Mouse (Mus musculus): ENCODE data around the gene Lrrc31.
A peak's percentile ranks its signal among the peaks of the same experiment; 100 is the strongest.

Gene Lrrc31

DNA sequence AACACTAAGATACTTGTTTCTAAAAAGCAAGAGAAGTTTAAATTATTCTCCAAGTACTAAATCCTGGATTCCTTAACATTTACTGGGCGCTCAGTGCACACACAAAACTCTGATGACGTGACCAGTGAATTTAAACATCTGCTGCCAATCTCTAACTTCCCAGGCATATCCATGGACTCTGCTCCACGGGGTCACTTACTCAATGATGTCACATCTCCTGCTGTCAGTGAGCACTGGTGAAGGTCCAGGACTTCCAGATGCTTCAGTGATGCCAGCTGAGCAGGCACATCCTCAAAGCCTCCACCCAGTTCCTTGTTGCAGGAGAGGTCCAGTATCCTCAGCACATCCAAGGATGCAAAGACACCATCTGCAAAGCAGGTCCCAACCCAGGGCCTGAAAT, 12.4 kb downstream of the Lrrc31 start:
- no peak for DNase-seq

DNA sequence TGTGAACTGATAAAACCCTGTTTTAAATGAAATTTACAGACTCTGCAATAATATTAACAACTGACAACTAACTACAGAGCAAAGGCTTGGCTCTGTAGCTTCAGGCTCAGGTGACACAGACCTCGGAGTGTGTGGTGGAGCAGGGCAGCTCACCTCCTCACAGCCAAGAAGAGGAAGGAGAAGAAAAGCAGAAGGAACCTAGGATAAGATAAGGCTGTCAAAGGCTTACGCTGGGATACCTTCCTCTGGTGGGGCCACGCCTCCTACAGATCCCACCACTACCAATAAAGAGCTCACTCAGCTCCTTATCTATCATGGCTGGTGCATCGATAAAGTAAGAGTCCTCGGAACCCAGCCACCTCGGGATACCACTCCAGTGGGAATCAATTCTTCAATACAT, 16.5 kb downstream of the Lrrc31 start:
- DNase-seq = no peak

DNA sequence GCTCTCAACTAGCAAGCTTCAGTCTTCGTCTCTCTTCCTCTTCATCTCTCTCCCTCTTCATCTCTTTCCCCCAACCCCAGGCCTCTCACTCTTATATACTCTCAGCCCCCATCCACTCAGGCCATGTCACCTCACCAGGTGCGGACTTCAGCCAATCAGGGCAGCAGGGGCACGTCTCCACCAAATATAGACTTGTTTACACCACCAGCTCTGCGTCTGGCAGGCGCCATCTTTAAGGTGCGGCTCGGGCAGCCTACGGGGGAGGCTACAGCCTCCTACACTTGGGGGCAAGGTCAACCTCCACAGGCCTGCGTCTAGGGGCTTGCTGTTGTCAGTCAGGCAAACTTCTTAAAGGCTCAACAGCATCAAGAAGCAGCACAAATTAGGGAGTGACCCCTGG, 41.2 kb downstream of the Lrrc31 start:
- DNase-seq = no peak

DNA sequence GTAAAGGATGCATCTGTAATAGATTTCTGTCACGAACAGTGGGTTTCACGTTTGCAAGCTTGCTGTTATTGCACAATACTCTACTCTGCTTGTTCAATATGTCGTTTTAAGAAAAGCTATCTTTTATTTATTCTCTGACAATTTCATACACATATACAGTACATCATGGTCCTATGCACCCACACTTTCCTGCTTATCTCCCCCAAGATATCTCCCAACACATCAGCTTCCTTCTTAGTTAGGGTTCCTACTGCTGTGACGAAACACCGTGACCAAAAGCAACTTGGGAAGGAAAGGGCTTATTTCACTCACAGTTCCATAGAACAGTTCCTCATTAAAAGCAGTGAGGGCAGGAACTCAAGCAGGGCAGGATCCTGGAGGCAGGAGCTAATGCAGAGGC, 43.7 kb downstream of the Lrrc31 start:
- no peak for DNase-seq

DNA sequence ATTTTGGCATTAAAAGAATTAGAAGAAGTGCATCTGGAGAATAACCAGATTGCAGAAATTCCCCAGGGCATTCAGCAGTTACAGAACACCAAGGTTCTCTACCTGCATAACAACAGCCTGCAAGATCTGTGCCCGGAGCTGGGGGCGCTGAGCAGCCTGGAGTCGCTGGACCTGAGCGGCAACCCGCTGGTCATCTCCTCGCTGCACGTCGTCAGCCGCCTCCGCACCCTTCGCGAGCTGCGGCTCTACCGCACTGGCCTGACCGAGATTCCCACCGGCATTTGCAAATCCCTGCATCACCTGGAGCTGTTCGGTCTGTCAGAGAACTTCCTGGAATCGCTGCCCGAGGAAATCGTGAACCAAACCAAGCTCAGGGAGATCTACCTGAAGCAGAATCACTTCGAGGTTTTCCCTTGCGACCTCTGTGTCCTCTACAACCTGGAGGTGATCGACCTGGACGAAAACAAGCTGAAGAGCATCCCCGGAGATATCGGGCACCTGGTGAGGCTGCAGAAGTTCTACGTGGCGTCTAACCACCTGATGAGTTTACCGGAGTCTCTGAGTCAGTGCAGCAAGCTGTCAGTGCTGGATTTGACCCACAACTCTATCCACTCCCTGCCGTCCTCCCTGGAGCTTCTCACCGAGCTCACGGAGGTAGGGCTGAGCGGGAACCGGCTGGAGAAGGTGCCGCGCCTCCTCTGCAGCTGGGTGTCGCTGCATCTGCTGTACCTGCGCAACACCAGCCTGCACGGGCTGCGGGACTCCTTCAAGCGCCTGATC, 49.4 kb downstream of the Lrrc31 start:
- peak; percentile 26 to 39 for DNase-seq

DNA sequence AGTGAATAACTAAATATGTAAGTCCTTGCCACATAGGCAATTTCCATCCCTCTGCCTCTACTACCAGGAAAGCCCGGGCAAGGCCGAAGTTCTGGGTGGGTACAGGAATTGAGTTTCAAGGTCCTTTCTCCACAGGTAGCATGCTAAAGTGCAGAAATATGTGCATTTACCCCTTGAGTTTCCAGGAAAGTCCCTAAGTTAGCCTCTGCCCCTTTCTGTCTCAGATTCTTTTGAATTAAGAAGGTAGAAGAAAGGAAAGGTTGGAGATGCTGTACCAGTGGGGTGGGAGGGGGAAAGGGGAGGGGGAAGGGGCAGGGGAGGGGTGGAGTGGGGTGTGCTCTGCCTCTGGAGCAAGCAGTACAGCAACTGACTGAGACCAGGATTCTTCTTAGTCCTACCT, 51.2 kb downstream of the Lrrc31 start:
- no peak for DNase-seq

DNA sequence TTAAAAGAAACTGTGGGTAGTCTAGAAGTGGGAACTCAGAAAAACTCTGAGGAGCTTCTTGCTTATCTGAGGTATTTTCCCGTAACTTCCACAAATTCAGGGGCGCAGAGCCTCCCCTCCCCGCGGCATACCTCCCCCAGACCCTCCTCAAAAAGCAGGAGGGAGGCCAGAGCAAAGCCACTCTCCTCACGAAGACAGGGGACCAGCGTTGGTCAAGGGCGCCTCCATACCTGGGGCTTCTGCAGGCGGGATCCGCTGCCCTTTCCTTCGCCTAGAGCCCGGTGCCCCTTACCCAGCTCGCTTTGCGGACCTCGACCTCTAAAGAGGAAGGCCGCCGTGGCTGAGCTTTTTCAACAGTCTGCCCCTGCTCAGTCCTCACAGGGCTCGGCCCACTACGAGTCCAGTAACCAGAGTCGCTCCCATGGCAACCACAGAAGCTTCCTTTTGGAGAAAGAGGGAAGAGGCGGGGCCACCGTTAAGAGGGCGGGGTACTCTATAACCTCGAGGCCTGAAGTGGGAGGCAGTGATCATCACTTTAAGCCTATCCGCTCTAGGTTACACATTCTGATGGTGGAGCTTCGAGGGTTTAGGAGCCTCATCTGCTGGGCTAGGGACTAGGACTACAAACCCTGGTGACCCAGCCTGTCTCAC, 52.1 kb downstream of the Lrrc31 start, which contains the start of gene Lrrc34:
Gene Lrrc34, minus strand, starts transcription at position 430 of the 651 bp plus-strand sequence.
- DNase-seq = peak in 1 of 2 experiments; percentile 15

DNA sequence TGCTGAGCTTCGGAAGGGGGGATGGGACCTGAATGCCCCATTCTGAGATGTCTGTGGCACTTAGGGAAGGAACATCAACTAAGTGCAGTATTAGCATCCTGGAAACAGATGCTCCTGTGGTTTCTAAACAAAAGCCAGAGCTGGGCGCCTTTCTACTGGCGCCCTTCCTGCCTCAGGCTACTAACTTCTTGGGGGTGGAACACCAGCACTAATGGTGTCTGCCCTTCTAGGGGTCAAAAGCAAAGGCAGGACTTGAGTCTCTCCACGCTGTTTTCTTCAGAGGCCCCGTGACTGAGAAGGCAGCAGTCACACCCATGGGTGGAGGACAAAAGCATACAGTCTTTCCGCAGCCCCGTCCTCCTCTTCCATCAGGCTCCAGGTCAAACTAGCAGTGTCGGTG, 52.9 kb downstream of the Lrrc31 start:
- DNase-seq = no peak

DNA sequence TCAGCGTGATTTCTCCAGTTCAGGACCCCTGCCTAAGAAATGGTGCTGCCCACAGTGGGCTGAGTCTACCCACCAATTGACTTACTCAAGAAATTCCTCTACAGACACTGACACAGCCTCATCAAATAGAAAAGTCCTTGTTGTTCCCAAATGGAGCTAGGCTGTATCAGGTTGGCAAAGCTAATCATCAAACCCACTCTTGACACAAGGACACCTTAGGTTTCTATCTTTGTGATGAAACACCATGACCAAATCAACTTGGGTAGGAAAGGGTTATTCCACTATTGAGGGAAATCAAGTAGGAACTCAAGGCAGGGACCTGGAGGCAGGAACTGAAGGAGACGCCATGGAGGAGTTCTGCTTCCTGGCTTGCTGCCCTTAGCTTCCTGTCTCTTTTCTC, 55.4 kb downstream of the Lrrc31 start, which contains the start of gene Lrriq4:
Gene Lrriq4, plus strand, starts transcription at position 301 of the 400 bp plus-strand sequence.
- DNase-seq = peak in 1 of 2 experiments; percentile 15

DNA sequence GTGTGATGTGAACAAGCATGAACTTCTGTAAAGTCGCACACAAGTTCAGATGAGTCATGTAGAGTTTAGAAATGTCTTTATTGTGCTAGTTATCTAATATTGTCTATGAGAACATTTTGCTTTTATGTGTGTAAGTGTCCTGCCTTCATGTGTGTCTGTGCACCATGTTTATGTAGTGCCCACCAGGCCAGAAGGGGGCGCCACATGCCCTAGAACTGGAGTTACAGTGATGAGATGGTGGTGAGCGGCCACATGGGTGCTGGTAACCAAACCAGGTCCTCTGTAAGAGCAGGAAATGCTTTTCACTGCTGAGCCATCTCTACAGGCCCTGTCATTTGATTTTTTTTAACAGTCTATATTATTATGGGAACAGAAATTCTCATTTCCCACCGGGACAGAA, 64.0 kb downstream of the Lrrc31 start:
- DNase-seq = peak in 1 of 2 experiments; percentile 8

DNA sequence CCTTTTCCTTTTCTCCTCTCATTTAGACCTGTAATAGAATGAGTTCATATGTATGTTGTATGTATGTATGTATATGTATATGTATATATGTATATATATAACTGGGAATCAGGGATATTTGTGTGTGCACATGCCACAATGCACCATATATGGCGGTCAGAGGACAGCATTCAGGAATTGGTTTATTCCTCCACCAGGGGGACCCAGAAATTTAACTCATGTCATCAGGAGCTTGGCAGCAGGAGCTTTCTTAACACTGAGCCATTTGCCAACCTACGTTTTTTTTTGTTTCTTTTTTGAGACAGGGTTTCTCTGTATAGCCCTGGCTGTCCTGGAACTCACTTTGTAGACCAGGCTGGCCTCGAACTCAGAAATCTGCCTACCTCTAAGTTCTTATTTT, 66.0 kb downstream of the Lrrc31 start:
- no peak for DNase-seq
